Mouse (Mus musculus): ENCODE results near the gene Plac1.

DNA sequence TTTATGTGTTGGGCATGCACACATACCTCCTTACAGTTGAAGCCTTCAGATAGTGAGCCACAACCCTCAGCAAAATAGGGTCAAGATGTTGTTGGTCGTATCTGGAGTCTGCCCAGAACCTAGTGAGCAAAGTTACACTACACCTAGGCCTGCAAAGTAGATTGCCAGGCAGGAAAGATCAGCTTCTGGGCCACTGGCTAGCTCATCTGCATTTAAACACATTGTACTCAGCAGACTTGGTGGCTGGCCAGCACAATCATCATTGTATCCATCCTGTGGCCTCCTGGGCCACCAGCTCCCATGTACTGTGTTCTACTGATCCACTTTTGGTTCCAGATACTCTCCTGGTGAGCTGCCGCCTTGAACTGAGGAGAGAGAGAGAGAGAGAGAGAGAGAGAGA, 102.8 kb downstream of the Plac1 start:
- TF ChIP-seq E2F4 (IDR thresholded peaks at IDR 0.05; ENCODE audit: insufficient read depth) (no peak), POLR2AphosphoS2 (IDR thresholded peaks at IDR 0.05; ENCODE audit: insufficient read length, low read depth) (no peak), POLR2A (IDR thresholded peaks at IDR 0.05; ENCODE audit: insufficient read length, low read depth) (no peak), REST (IDR thresholded peaks at IDR 0.05; ENCODE audit: insufficient read depth, insufficient read length) (no peak), MYOG (IDR thresholded peaks at IDR 0.05; ENCODE audit: control insufficient read depth in 1 of 3, insufficient read depth in 1 of 3, insufficient read length in 2 of 3, low read depth in 2 of 3) (no peak), MAX (IDR thresholded peaks at IDR 0.05; ENCODE audit: low read depth) (no peak)

Measured in myocyte (in vitro differentiated cells).